Mouse (Mus musculus) heart, postnatal 14 days (tissue): Measurements from ENCODE around the gene Sdf2. TPM values are rescaled to one million over a fixed set of nuclear protein-coding genes. Genes with fewer than 3 reads are reported as not detected.

Source experiments
- DNase-seq, 2 experiments: peaks; one replicate each; pipeline ENCODE4 v3.0.0; 2021 to 2022
- intact Hi-C: fragments of 180-260 bp; cut with DNase I; formaldehyde crosslinking; loops from one replicate; pipeline ENCODE4 v1.15.1; 2025
- long read RNA-seq, 2 experiments: library from polyadenylated mRNA; stranded (forward); transcript quantifications; one replicate each; pipeline ENCODE4 v2.0.0; 2021
- total RNA-seq, 2 experiments: library from RNA; stranded (reverse); gene quantifications; 2 replicates each; pipeline ENCODE4 v1.2.3; 2021

The Sdf2 gene
- total RNA-seq, result 10 to 100 TPM; 49.8 to 51.3 TPM
- long read RNA-seq, experiment 1, transcript Sdf2-201 (3 exons, 1,268 nt), result major isoform, 79 of 82 reads
- long read RNA-seq, experiment 1, partial matches to known transcripts, result 0 of 82 reads
- long read RNA-seq, experiment 1, other reads (novel, unspliced or antisense), result 3 of 82 reads
- long read RNA-seq, experiment 2, transcript Sdf2-201 (3 exons, 1,268 nt), result major isoform, 63 of 67 reads
- long read RNA-seq, experiment 2, partial matches to known transcripts, result 1 of 67 reads
- long read RNA-seq, experiment 2, other reads (novel, unspliced or antisense), result 3 of 67 reads

DNA sequence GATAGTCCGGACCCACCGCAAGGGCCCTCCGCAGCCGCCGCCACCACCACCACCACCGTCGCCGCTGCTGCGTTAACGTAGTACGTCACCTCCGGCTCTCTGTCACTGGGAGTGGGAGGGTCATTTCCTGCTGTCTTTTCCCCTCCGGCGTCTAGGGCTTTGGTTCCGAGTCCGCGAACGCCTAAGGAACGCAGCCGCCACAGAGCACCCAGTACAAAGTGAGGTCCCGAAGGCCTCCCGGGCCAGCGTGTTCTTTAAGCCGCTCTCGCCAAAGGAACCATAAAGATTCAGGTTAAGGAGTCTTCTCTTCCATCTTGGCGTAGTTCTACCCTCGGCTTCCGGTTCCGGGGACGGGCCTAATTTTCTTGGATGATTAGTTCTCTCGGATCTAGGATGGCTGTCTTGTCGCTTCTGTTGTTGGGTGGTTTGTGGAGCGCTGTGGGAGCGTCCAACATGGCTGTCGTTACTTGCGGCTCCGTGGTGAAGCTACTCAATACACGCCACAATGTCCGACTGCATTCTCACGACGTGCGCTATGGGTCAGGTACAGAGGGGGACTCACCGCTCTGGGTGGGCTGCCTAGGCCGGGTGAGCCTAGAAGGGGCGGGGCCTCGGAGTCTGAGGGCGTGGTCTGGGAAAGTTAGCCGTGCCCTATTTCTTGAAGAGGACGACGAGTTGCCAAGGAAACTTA lies at the start of gene Sdf2, which contains the start of gene Supt6:
TSS of gene Sdf2 (plus strand) at position 120 of the 691 bp plus-strand sequence.
TSS of gene Supt6 (minus strand) at position 361 of the 691 bp plus-strand sequence.
- peak; percentile 85 to 90 for DNase-seq
- intact Hi-C loops, result no loop called here

DNA sequence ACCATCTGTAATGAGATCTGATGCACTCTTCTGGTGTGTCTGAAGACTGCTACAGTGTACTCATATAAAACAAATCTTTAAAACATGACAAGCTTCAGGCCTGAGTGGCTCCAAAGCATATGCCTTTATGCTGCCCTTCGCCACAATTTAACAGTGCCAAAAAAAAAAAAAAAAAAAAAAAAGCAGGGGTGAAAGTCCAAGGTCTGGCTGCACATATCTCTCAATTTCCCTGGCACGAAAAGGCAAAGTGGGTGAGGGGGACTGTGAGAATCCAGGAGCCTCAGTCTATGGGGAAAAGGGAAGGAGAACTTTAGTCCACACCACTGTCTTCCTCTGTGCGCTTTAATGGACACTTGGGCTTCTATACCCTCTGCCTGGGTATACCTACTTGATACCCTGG lies 43.2 kb upstream of the Sdf2 start:
- no peak for DNase-seq
- intact Hi-C loops, result no loop called here

DNA sequence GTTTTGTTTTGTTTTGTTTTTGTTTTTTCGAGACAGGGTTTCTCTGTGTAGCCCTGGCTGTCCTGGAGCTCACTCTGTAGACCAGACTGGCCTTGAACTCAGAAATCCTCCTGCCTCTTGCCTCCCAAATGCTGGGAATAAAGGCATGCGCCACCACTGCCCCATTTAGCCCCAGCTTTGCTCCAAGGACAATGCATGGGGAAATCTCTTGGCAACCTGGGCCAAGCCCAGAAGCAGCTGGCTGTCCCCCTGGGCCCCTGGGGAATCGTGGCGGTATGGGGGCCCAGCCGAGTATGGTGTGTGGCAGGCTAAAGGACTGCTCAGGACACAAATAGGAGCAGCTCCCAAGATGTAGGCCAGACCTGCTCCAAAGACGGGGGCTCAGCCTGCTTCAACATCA lies 41.3 kb upstream of the Sdf2 start:
- no peak for DNase-seq
- intact Hi-C loops, result no loop called here

DNA sequence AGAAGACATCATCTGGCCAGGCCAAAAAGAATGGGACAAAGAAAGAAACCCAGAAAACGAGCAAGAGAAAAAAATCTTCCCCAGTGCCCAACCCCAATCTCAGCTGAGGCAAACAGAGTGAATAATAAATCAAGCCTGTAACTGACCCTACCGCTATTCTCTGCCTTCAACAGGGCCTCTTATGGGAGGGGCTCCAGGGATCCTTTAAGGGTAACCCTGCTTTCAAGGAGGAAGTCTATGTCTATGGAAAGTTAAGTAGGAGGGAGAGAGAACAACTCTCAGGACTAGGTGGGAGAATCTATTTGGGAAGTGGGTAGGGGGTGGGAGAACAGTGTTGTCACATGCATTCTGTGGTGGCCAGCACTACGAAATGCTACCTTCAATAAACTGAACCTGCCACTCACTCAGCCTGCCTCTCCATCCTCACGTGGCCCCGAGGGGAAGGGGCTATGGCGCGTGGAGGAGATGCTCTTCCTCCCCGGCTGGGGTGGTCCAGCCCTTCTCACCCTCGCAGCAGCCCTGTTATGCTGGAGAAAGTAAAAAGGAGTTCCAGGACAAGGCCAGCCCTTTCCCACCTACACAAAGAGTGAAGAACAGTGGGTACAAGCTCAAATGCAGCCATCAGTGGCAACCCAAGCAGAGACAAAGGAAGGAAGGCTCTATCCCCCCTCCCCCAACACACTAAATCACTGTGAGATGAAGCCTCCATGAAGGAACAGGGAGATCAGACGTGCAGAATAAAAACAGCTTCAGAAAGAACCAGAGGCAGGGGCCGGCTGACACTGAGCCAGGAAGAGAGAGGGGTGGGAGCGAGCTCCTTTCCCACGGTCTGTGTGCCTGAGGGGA lies 40.0 kb upstream of the Sdf2 start:
- intact Hi-C loops, result no loop called here
- DNase-seq, result no peak

DNA sequence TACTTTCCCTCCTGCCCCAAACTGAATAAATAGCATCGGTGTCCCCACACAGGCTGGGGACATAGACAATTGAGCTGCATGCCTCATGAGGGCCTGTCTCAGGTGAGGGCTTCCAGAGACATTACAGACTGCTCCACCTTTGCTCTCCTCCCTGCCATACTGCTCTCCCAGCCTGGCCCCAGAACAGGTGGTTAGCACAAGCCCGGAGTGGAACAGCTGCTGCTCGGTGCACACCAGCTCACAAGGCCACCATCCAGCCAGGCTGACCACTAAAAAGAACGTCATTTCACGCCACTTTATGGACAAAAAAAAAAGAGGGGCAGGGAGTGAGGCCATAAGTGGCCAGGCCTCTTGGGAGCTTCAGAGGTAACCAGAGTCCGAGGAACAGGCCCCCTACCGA lies 38.4 kb upstream of the Sdf2 start:
- DNase-seq, result no peak
- intact Hi-C loops, result no loop called here

DNA sequence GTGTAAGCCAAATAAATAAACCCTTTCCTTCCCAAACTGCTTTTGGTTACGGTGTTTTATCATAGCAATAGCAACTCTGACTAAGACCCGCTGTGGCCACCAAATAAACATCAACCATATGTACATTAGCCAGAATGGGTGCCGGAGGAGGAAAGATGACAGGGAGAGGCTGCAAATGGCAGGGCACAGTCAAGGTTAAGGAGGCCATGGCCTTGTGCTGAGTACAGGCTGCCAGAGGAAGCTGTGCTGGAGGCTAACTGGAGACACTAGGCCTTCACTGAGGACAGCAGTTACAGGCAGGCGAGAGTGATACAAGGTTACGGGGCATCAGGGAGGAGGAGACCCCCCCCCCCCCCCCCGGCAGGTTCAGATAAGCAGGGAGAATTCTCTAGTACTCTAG lies 35.7 kb upstream of the Sdf2 start:
- intact Hi-C loops, result no loop called here
- no peak for DNase-seq

DNA sequence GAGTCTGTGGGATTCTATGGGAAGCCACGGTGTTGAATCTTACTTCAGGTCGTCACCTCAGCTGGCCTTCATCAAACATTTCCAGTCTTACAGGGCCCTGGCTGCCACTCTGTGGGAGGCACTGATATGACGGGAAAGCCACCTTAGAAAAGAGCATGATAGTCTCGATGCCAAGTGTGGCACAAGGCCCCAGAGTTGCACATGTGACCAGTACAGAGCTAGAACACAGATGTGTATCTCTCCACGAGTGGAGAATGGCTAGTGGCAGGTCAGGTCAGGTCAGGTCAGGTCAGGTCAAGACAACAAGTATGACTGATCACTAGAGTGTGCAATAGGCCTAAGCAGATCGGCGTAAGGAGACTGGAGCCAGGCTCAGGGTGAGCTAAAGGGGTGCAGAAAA lies 34.9 kb upstream of the Sdf2 start:
- intact Hi-C loops, result no loop called here
- no peak for DNase-seq

DNA sequence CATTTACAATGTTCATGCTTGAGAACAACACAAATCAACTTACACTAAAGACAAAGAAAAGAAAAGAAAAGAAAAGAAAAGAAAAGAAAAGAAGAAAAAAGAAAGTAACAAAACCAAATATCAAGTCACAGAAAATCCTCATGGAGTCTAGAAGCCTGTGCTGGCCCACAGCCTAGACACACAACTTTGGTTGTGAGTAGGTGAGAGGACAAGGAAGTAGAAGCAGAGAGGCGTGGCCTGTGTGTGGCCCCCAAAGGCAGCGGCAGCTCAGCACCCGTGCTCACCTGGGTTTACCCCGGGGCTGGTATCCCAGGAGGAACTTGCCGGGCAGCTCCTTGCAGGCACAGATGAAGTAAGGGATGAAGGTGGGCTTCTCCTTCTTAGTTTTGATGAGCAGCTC lies 34.0 kb upstream of the Sdf2 start:
- intact Hi-C loops, result no loop called here
- DNase-seq, result no peak

DNA sequence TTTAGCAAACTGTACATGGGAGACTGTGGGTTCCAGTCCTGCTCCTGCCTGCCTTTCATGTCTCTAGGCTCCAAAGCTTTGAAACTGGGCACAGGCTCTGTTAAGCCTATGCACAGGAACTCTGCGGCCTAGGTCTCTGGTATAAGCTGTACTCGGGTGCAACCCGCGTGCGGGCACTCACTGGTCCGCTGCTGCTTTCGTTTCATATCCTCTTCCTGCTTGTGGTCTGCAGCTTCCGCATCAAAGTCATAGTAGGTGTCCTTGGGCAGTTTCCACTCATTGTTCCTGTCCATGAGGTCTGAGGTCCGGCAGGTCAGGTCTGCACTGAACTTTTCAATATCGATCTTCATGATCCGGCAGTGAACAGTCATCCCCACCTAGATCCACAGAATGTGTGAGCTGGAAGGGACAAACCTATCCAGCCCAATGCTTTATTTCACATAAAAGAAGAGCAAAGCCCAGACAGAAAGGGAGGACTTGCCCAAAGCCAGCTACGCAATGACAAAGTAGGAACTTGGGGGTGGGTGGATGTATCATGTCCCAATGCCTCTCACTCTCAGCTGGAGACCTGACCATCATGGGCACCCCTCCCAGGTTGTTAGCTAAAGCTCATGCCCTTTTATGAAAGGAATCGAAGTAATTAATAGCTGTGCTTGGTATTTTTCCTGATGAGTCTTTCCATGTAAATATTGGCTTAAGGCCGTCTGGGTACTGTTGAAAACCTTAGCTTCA lies 32.3 kb upstream of the Sdf2 start:
- intact Hi-C loops, result no loop called here

DNA sequence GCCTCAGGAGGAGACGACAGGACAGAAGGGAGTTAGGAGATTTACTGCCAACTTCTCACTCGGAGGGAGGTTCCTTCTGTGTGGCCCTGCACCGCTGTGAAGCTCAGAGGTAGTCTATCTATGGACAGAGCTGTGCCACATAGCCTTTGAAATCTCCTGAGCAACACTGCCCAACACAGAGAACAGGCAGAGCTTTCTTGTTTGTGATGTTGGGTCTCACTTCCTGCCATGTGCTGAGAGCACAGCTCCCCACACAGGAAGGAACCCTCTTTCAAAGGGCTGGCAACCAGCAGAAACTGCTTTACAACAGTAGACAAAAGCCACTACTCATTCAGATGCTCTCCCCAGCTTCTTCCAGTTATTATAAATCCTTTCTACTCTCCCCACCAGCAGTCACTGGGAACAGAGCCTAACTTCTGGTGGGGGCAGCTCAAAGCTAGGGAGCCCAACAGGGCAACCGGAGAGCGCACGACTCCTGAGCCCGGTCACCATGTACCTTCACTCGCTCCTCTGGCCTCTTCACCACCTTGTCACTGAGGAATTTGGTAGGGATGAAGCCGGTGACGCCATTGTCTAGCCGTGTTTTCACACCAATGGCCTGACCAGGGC lies 29.7 kb upstream of the Sdf2 start:
- intact Hi-C loops, result no loop called here
- no peak for DNase-seq

More for the DNA sequence above, 32.3 kb upstream of the Sdf2 start:
- DNase-seq, result peak in 1 of 2 experiments; percentile 14

DNA sequence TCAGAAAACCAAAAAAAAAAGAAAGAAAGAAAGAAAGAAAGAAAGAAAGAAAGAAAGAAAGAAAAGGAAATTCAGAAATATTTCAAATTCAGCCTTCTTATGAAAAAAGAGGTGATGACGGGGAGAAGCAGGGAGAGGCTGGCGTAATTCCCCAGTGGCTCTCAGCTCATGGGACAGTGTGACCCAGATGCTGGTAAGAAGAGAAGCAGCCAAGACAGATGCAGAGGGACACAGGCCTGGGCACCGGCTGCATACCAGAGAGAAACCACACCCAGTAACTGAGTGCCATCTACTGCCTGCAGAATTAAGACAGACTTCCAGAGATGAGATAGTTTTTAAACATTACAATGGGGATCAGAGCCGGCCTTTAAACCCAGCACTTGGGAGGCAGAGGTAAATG lies 22.0 kb upstream of the Sdf2 start:
- no peak for DNase-seq
- intact Hi-C loops, result no loop called here

DNA sequence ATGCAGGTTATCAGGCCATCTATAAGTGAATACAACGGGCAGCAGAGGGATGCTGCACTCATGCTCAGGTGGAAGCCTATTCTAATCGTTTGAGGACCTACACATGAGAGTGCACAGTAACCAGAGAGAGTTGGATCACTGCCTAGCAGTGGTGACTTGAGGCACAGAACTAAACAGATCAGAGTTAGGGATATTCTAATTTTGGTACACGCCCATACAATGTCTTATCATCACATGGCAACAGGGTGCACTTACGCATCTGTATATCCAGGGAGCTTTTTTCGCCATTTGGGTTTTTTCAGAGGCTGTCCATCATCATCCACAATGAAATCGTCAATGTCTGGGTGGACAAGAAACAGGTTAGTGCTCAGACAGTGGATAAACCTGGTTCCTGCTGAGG lies 14.0 kb upstream of the Sdf2 start:
- intact Hi-C loops, result loop anchor here (5.0 kb wide), 1 partner anchor 41 kb away; no protein-coding TSS in a partner anchor
- DNase-seq, result no peak

DNA sequence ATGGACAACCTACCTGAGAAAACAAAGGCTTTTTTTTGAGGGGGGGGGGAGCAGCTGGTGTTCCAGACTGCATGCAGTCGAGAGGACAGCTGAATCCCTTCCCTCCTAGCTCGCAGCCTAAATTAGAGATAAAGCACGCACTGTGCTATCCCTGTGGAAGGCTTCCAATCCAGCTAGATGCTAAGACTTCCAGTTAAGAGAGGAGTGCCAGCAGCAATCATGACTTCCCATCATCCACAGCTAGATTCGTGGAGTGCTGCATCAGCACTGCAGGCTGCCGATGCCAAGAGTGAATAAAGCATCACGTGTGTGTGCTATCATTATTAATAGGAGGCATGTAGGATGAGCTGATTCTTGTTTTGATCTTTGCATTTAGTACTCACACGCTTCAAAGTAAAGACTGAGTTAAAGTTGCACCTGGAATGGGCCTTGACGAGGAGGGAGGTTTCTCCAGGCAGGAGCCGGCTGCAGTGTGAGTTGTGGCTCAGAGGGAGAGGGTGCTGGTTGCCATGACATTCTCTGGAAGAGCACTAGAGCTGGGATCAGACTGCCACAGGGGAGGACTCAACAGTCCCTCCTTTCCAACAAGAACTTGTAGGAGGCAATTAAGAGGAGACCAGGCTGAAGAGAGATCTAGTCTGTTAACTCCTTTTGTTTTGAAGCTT lies 5.2 kb upstream of the Sdf2 start:
- no peak for DNase-seq
- intact Hi-C loops, result no loop called here

DNA sequence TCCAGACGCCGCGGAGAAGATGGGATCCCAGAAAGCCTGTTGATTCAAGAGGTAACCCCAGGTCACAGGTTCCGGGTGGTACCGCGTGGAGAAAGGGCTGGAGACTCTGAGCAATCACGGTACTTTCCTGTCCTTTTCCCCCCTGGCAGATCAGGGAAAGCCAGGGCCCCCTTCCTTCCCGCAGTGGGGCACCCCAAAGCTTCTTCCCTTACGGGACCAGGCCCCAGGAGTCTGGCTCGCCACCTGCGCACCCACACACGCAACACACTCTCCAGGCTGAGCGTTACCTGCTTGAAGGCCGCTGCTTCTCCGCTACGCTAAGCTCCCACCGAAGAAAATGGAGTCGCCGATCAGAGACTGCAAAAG lies 302 bp upstream of the Sdf2 start:
- intact Hi-C loops, result no loop called here
- no peak for DNase-seq

DNA sequence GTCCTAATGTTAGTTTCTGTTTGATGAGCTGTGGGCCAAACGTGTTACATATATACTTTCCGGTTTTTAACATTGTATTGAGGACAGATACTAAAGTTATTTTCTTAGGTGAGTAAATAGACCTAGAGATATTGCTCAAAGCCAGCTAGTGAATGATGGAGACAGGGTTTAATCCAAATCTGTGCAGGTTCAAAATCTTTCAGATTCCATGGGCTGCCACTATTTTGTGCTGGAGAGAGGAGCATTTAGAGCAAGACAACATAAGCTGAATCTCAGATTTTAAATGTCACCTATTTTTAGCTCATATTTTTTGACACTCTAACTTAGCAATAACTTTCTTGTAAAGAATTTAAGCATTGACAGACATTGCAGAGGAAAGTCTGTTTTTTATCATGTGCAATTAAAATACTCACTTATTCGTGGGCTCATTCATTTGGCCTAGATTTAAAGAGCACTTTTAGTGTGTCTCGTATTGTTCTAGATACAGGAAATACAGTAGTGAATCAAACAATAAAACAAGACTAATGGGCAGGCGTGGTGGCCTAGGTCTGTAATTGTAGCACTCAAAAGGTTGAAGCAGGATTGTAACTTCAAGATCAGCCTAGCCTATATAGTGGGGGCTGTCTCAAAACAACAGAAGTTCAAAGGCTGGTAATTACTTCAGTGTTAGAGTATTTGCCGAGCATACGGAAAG lies 919 bp downstream of the Sdf2 start:
- intact Hi-C loops, result no loop called here
- DNase-seq, result no peak

DNA sequence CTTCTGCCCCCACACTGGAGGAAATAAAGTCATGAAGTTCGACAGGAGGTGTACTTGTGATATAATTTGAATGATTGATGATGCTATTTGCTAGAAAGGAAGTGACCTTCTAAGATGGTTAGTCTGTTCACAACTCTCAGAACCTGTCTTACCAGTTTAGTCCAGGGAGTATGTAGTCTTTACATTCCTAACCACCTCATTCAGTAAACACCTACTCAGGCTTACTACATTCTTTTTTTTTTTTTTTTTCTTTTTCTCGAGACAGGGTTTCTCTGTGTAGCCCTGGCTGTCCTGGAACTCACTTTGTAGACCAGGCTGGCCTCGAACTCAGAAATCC lies 1.4 kb downstream of the Sdf2 start:
- DNase-seq, result no peak
- intact Hi-C loops, result no loop called here

DNA sequence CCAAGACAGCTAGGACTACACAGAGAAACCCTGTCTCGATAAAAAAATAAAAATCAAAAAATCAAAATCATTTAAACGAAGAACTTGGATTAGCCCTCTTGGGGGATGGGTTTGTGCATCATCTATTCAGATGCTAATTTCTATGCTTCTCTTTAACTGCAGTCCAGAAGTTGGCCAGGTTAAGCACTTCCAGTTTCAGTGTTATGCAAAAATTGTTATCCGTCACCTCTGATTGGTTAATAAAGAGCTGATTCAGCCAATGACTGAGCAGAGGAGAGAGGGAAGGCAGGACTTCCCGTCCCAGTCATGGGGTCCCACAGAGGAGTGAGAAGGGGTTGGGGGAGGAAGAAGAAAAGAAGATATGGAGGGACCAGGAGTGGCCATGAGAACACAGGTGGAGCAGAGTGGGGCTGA lies 2.2 kb downstream of the Sdf2 start:
- intact Hi-C loops, result no loop called here
- no peak for DNase-seq

DNA sequence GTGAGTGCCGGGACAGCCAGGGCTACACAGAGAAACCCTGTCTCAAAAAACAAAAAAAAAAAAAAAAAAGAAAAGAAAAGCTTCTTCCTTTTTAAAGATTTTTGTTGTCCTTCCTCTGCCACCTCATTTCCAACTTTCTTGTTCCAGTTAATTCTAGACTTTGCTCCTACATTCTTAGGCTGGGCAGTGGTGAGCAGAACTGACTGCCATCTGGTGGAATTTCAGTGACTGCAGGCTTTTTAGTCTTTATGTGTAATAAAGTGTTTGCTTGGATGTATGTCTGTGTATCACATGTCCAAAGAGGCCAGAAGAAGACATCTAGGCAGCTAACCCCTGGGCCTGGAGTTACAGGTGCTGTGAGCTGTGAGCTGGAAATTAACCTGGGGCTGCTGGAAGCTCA lies 11.1 kb downstream of the Sdf2 start:
- no peak for DNase-seq
- intact Hi-C loops, result no loop called here
